Mouse (Mus musculus): ENCODE data around the gene Col23a1. TPM values are rescaled to one million over a fixed set of nuclear protein-coding genes. Genes with fewer than 3 reads are reported as not detected.

Gene Col23a1
- total and polyA plus RNA-seq, 3 experiments = 1.1 to 1.7 (median 1.3) TPM

DNA sequence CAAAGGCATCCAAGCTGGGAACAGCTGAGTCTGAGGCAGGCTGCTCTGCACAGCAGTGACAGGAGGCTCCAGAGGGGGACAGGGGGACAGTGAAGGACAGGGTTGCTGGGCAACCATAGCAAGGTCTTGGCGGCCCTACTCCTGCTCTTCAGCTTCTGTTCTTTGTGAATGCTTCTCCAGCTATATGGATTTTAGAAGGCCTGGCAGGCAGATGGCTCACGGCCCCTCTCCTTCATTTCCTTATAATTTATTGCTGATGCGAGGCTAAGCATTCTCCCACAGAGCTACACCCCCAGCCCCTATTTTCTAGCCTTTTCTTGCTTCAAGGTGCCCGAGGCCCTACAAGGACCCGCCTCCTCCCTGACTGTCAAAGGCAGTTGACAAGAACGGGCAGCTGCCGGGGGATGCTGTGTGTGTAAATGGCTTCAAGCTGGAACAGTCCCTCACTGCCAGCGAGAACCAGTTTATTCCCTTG is 169.9 kb downstream of the Col23a1 start:
- WGBS = 80% methylated on average over 8 of the region's 8 CpGs
- no peak for DNase-seq
- H3K79me2 ChIP-seq (replicated peaks; ENCODE audit: control insufficient read depth, insufficient read depth, low read length) = no peaks in the 10 kb centered on the region
- no peaks in the 10 kb centered on the region for H3K4me1 ChIP-seq (ENCODE audit: control insufficient read depth, insufficient read depth, low read length)
- no peak overlapping the region for H3K4me3 ChIP-seq
- H3K27ac ChIP-seq = no peak overlapping the region
- intact Hi-C loops (cut with DNase I) = no loop called here
- H3K9ac ChIP-seq (ENCODE audit: low read depth, low read length) = no peak overlapping the region
- no peaks in the 10 kb centered on the region for H3K36me3 ChIP-seq (ENCODE audit: control insufficient read depth, insufficient read depth, low read length)
- H3K27me3 ChIP-seq (ENCODE audit: control insufficient read depth, insufficient read depth, low read length) = no peaks in the 10 kb centered on the region
- TF ChIP-seq POLR2A (IDR thresholded peaks at IDR 0.05; ENCODE audit: insufficient read depth, low read depth, low read length) (no peak), CTCF (IDR thresholded peaks at IDR 0.05) (no peak), EP300 (IDR thresholded peaks at IDR 0.05; ENCODE audit: insufficient read depth, low read depth, low read length) (no peak)

- no peaks in the 10 kb centered on the region for H3K27me3 ChIP-seq (ENCODE audit: control insufficient read depth, insufficient read depth, low read length)
- no peaks in the 10 kb centered on the region for H3K36me3 ChIP-seq (ENCODE audit: control insufficient read depth, insufficient read depth, low read length)
- H3K4me3 ChIP-seq = no peak overlapping the region
- 59% methylated on average over 6 of the region's 6 CpGs for WGBS
- H3K4me1 ChIP-seq (ENCODE audit: control insufficient read depth, insufficient read depth, low read length) = no peaks in the 10 kb centered on the region
- TF ChIP-seq EP300 (IDR thresholded peaks at IDR 0.05; ENCODE audit: insufficient read depth, low read depth, low read length) = no peak
- TF ChIP-seq CTCF (IDR thresholded peaks at IDR 0.05) = no peak
- no peak for TF ChIP-seq POLR2A (IDR thresholded peaks at IDR 0.05; ENCODE audit: insufficient read depth, low read depth, low read length)
- intact Hi-C loops (cut with DNase I) = no loop called here
- H3K27ac ChIP-seq = no peak overlapping the region
- H3K9ac ChIP-seq (ENCODE audit: low read depth, low read length) = no peak overlapping the region
- H3K79me2 ChIP-seq (replicated peaks; ENCODE audit: control insufficient read depth, insufficient read depth, low read length) = no peaks in the 10 kb centered on the region
- no peak for DNase-seq
Measured at GRCm38 (mm10) chr11:51468737-51469136, 179.0 kb downstream of the Col23a1 start.

DNA sequence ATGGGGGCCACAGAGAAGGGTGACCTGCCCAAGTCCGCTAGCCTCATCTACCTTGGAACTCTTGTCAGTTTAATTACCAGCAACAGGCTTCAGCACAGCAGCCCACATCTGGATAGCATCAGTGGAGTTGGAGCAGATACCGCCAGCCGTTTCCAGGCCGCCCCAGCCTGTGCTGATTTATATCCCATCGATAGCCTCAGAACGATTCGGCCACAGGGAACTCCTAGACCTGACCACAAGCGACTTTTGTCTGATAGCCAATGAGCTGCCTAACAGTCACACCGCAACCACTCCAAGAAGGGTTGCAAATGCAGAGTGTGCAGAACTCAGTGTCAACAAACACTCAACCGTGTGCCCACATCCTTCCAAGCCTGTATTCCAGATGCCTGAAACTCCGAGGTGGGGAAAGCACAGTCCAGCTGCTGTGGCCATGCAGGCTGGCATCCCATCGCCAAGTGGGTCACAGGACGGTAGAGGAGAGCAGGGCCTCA is 179.7 kb downstream of the Col23a1 start:
- intact Hi-C loops (cut with DNase I) = no loop called here
- no peak for TF ChIP-seq EP300 (IDR thresholded peaks at IDR 0.05; ENCODE audit: insufficient read depth, low read depth, low read length)
- no peak for TF ChIP-seq CTCF (IDR thresholded peaks at IDR 0.05)
- no peak overlapping the region for H3K4me3 ChIP-seq
- H3K79me2 ChIP-seq (replicated peaks; ENCODE audit: control insufficient read depth, insufficient read depth, low read length) = no peaks in the 10 kb centered on the region
- no peaks in the 10 kb centered on the region for H3K4me1 ChIP-seq (ENCODE audit: control insufficient read depth, insufficient read depth, low read length)
- DNase-seq = no peak
- WGBS = 45% methylated on average over 13 of the region's 13 CpGs
- H3K27ac ChIP-seq = no peak overlapping the region
- H3K36me3 ChIP-seq (ENCODE audit: control insufficient read depth, insufficient read depth, low read length) = no peaks in the 10 kb centered on the region
- H3K9ac ChIP-seq (ENCODE audit: low read depth, low read length) = no peak overlapping the region
- H3K27me3 ChIP-seq (ENCODE audit: control insufficient read depth, insufficient read depth, low read length) = no peaks in the 10 kb centered on the region

DNA sequence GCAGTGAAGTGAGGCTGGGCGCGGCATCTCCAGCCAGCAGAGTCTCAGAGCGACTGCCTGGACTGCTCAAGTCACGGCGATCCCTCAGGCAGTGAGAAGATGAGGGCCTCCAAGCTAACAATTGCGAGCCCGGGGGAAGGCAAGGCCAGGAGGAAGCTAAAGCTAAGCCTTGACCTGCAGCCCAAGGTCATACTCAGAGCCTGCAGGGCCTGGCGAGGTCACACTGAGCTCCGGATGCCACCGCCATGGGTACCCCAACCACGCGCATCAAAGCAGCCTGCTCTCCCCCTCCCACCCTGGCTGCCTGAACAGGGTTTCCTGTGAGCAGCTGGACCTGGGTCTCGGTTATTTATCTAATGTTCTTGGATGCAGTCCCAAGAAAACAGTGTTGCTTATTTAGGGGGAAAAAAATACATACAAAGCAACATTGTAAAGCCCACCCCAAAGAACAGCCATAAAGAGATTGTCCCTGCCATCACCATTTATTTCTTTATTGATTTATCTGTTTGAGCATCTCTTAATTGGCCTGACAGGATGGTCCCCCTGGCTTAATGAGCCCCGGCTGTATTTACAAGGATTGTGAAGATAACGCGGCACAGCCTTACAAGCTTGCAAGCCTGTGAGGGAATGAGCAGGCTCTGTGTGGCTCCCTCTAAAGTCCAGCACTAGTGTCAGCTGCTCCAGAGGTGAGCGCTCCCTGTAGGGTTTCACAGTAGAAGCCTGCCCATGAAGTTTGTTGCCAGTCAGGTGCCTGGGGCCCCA is 180.8 kb downstream of the Col23a1 start:
- Histone ChIP-seq H3K4me3 (no peak overlapping the region), H3K4me1 (ENCODE audit: control insufficient read depth, insufficient read depth, low read length) (no peaks in the 10 kb centered on the region), H3K36me3 (ENCODE audit: control insufficient read depth, insufficient read depth, low read length) (no peaks in the 10 kb centered on the region), H3K79me2 (replicated peaks; ENCODE audit: control insufficient read depth, insufficient read depth, low read length) (no peaks in the 10 kb centered on the region), H3K27ac (no peak overlapping the region), H3K27me3 (ENCODE audit: control insufficient read depth, insufficient read depth, low read length) (no peaks in the 10 kb centered on the region), H3K9ac (ENCODE audit: low read depth, low read length) (no peak overlapping the region)
- 27% methylated on average over 17 of the region's 17 CpGs for WGBS
- no peak for DNase-seq
- intact Hi-C loops (cut with DNase I) = no loop called here
- no peak for TF ChIP-seq CTCF (IDR thresholded peaks at IDR 0.05)
- no peak for TF ChIP-seq POLR2A (IDR thresholded peaks at IDR 0.05; ENCODE audit: insufficient read depth, low read depth, low read length)
- TF ChIP-seq EP300 (IDR thresholded peaks at IDR 0.05; ENCODE audit: insufficient read depth, low read depth, low read length) = no peak

- Histone ChIP-seq H3K4me3 (no peak overlapping the region), H3K4me1 (ENCODE audit: control insufficient read depth, insufficient read depth, low read length) (no peaks in the 10 kb centered on the region), H3K36me3 (ENCODE audit: control insufficient read depth, insufficient read depth, low read length) (no peaks in the 10 kb centered on the region), H3K27me3 (ENCODE audit: control insufficient read depth, insufficient read depth, low read length) (no peaks in the 10 kb centered on the region), H3K9ac (ENCODE audit: low read depth, low read length) (no peak overlapping the region), H3K79me2 (replicated peaks; ENCODE audit: control insufficient read depth, insufficient read depth, low read length) (no peaks in the 10 kb centered on the region), H3K27ac (no peak overlapping the region)
- TF ChIP-seq POLR2A (IDR thresholded peaks at IDR 0.05; ENCODE audit: insufficient read depth, low read depth, low read length) = no peak
- TF ChIP-seq EP300 (IDR thresholded peaks at IDR 0.05; ENCODE audit: insufficient read depth, low read depth, low read length) = no peak
- TF ChIP-seq CTCF (IDR thresholded peaks at IDR 0.05) = no peak
- intact Hi-C loops (cut with DNase I) = no loop called here
- WGBS = 78% methylated on average over 2 of the region's 2 CpGs
- DNase-seq = no peak
Measured at GRCm38 (mm10) chr11:51473686-51474085, 184.0 kb downstream of the Col23a1 start.

DNA sequence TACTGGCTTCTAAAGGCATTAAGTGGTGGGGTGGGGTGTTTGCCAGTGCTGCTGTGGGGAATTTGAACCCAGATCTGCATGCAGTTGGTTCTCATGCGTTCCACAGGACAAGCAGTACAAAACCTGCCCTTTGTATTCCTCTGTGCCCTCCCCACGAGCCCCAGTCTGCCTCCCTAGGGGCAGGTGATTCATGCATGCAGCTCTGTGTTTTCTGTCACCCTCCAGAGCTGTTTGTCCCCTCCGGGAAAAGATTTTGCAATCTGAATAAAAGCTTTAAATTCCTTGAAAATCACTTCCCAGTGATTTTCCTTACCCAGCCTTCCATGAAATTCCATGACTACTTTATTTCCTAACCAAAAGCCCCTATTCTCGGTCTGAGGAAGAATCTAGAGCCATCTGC is 186.8 kb downstream of the Col23a1 start:
- no peak for TF ChIP-seq POLR2A (IDR thresholded peaks at IDR 0.05; ENCODE audit: insufficient read depth, low read depth, low read length)
- TF ChIP-seq CTCF (IDR thresholded peaks at IDR 0.05) = no peak
- TF ChIP-seq EP300 (IDR thresholded peaks at IDR 0.05; ENCODE audit: insufficient read depth, low read depth, low read length) = no peak
- Histone ChIP-seq H3K36me3 (ENCODE audit: control insufficient read depth, insufficient read depth, low read length) (no peaks in the 10 kb centered on the region), H3K79me2 (replicated peaks; ENCODE audit: control insufficient read depth, insufficient read depth, low read length) (no peaks in the 10 kb centered on the region), H3K4me1 (ENCODE audit: control insufficient read depth, insufficient read depth, low read length) (no peaks in the 10 kb centered on the region), H3K9ac (ENCODE audit: low read depth, low read length) (no peak overlapping the region), H3K27ac (no peak overlapping the region), H3K27me3 (ENCODE audit: control insufficient read depth, insufficient read depth, low read length) (no peaks in the 10 kb centered on the region), H3K4me3 (no peak overlapping the region)
- DNase-seq = no peak
- intact Hi-C loops (cut with DNase I) = no loop called here
- WGBS = 57% methylated on average over 4 of the region's 4 CpGs

Data from heart, adult 2 months (tissue).